In the genomic region with DNA sequence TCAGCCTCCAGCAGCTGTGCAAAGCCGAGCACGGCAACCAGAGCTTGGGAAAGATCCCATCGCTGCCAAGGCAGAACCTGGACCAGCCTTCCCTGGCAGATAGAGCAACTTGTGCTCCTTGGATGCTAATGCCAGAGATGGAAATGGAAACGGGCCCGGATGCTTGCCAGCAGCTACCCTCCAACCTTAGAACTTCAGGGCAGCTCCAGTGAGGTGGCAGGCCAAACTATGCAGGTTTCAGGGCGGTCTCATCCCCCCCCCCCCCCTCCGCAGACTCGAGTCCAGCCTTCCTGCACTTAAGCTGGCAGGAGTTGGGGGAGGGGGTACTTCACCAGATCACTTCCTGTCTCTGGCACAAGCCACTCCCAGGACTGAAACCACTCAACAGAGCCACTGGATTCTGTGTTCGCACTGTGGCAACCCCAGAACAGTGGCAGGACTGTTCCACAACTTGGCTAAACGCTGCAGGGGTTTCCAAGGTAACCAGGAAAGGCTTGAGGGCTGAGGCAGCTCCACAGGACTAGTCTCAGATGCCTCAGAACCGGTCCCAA, we compare ENCODE assay signal across 10 mouse cellular contexts. TPM values are rescaled to one million over a fixed set of nuclear protein-coding genes. Genes with fewer than 3 reads are reported as not detected.
DNase-seq lines count a peak whose midpoint lies in the region; ATAC-seq lines count a peak whose summit lies in the region.
"Had no signal": no experiment of that assay in that cellular context is flagged by ENCODE, and none has a peak within 500 bp of the region (broad histone marks: within the 10 kb centered on the region; RNA-seq: fewer than 3 reads in every experiment).

No protein-coding gene starts in this region.

- H3K4me1 ChIP-seq in heart, embryonic 13.5 days, result peaks cover 12% of the 10 kb centered on the region
- H3K4me1 ChIP-seq in heart, embryonic 11.5 days (ENCODE audit: control insufficient read depth, insufficient read depth, low read length), result peaks cover 8% of the 10 kb centered on the region
- H3K4me1 ChIP-seq: liver, embryonic 13.5 days had no signal

- H3K36me3 ChIP-seq in heart, embryonic 13.5 days, result no peaks in the 10 kb centered on the region
- no peaks in the 10 kb centered on the region for H3K36me3 ChIP-seq in heart, embryonic 11.5 days (ENCODE audit: control insufficient read depth, insufficient read depth, low read length)
- H3K36me3 ChIP-seq: G1E; liver, embryonic 13.5 days had no signal

- no peak overlapping the region for H3K27ac ChIP-seq in heart, embryonic 13.5 days (replicated peaks)
- H3K27ac ChIP-seq in heart, embryonic 11.5 days (ENCODE audit: low read depth, low read length), result no peak overlapping the region
- H3K27ac ChIP-seq: liver, embryonic 13.5 days had no signal

- H3K9ac ChIP-seq in heart, embryonic 13.5 days, result no peak overlapping the region
- no peak overlapping the region for H3K9ac ChIP-seq in heart, embryonic 11.5 days (ENCODE audit: low read depth, low read length)
- H3K9ac ChIP-seq: liver, embryonic 13.5 days had no signal

- 0 out of 2 replicates have a peak overlapping the region, but pooled peaks have one; percentile 4 for H3K4me2 ChIP-seq in heart, embryonic 13.5 days
- H3K4me2 ChIP-seq in heart, embryonic 11.5 days, result no peak overlapping the region
- H3K4me2 ChIP-seq: liver, embryonic 13.5 days had no signal

- DNase-seq in cerebellum, adult 9-10 months, result peak; percentile 57
- DNase-seq in layer of hippocampus, adult 9-11 months, result peak; percentile 90
- DNase-seq in lung, postnatal 36 days, result peak; percentile 73
- no peak for DNase-seq in urinary bladder, postnatal 14 days (ENCODE audit: low spot score)
- DNase-seq: liver, embryonic 13.5 days had no signal

- peaks cover 30% of the 10 kb centered on the region for H3K27me3 ChIP-seq in heart, embryonic 13.5 days (replicated peaks)
- H3K27me3 ChIP-seq in heart, embryonic 11.5 days (ENCODE audit: control insufficient read depth, insufficient read depth, low read length), result peaks cover 3% of the 10 kb centered on the region; the same call in 1 of the 2 replicates
- H3K27me3 ChIP-seq: liver, embryonic 13.5 days had no signal

- H3K9me3 ChIP-seq in heart, embryonic 13.5 days, result no peaks in the 10 kb centered on the region
- H3K9me3 ChIP-seq in heart, embryonic 11.5 days (replicated peaks; ENCODE audit: control insufficient read depth, low read length), result no peaks in the 10 kb centered on the region
- H3K9me3 ChIP-seq: G1E; liver, embryonic 13.5 days had no signal

- no peak overlapping the region for H3K4me3 ChIP-seq in heart, embryonic 13.5 days
- H3K4me3 ChIP-seq in heart, embryonic 11.5 days (ENCODE audit: low read depth, low read length), result no peak overlapping the region
- H3K4me3 ChIP-seq: liver, embryonic 13.5 days had no signal

- ATAC-seq in heart, embryonic 13.5 days (ENCODE audit: extremely low read depth, insufficient number of reproducible peaks, low FRiP score, low TSS enrichment), result no peak
- no peak; the same call in 1 of the 2 replicates for ATAC-seq in heart, embryonic 11.5 days (replicated peaks; ENCODE audit: insufficient number of reproducible peaks, low FRiP score, low TSS enrichment)
- ATAC-seq in frontal cortex, adult (ENCODE audit: low TSS enrichment), result peak; percentile 73
- ATAC-seq in erythroid progenitor cell, adult 5-6 weeks (replicated peaks; ENCODE audit: low FRiP score, poor library complexity, severe bottlenecking), result no peak

- WGBS in heart, embryonic 13.5 days, result 36% methylated on average over 11 of the region's 11 CpGs
- WGBS in heart, embryonic 11.5 days (ENCODE audit: insufficient replicate concordance), result 48% methylated on average over 11 of the region's 11 CpGs

RNA-seq across cellular contexts. Expression of a gene that starts 26.9 kb away (rescaled TPM):
- polyA plus RNA-seq in heart, embryonic 13.5 days (2015; fragmentation: Nextera tagmentation; extraction: Ambion mirVana), result 0.31 and 0.37 TPM in 2 replicates
- polyA plus RNA-seq in heart, embryonic 11.5 days (2014; fragmentation: Nextera tagmentation; extraction: Ambion mirVana), result 0.30 and 0.75 TPM in 2 replicates
- total RNA-seq in erythroid progenitor cell, adult 5-6 weeks (2015; ENCODE audit: low replicate concordance), result not detected in 2 replicates
- total RNA-seq in erythroid progenitor cell, adult 5-6 weeks (2017; ENCODE audit: low replicate concordance), result not detected in 2 replicates
- polyA plus RNA-seq: G1E; liver, embryonic 13.5 days had no signal

RNA-seq across cellular contexts. Expression of a gene that starts 33.1 kb away (rescaled TPM):
- 1.6 and 2.0 TPM in 2 replicates for polyA plus RNA-seq in heart, embryonic 13.5 days (2015; fragmentation: Nextera tagmentation; extraction: Ambion mirVana)
- 0.70 and 1.3 TPM in 2 replicates for polyA plus RNA-seq in heart, embryonic 11.5 days (2014; fragmentation: Nextera tagmentation; extraction: Ambion mirVana)
- total RNA-seq in erythroid progenitor cell, adult 5-6 weeks (2015; ENCODE audit: low replicate concordance), result not detected in 2 replicates
- not detected in 2 replicates for total RNA-seq in erythroid progenitor cell, adult 5-6 weeks (2017; ENCODE audit: low replicate concordance)
- total RNA-seq: G1E had no signal
